Mouse (Mus musculus) layer of hippocampus, adult 9-11 months (tissue): Measurements from ENCODE around the gene Mrps18b.
"Not testable (repeated sequence)": the region's sequence is repeated elsewhere in the genome, so short reads cannot be mapped to it uniquely, and the experiment has no call there.

Experiments
- DNase-seq: peaks from one replicate; pipeline ENCODE4 v3.0.0; 2022

The Mrps18b gene

DNA sequence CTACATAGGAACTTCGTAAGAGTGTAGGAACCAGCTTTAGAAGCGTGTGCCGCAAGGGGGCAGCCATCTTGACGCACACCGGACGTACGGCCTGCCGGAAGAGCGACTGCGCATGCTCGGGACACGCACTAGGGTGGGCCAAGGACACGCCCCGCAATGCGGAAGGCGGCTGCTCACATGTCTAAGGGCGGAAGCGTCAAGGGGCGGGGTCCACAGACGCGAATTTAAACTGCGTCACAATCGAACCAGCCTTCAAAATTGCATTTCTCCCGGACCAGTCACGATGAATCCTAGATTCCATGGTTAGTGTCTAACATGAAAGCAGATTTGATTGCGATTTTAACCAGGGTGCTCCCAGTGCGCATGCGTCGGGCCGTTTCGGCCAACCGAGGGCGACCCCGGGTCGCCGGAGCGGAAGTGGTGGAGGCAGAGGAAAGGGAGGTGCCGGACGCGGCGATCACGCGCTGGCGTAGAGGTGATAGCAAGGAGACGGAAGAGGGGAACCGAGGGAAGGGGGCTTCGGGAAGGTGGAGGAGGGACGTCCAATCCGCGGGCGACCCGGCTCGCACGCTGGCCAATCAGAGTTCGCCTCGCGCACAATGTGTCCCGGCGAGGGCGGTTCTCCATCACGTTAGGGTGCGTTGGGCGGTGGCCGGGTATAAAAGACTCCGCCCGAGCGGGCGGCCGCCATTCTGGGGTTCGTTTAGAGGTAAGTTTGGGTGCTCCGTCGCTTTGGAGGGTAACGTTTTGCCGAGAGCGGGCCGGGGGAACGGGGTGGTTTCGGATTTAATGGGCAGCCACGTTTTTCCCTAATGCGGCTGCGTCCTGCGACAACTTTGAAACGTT is at the start of gene Mrps18b, which contains the start of gene Ppp1r10:
Mrps18b (minus strand) TSS at position 93 of the 846 bp plus-strand sequence.
Ppp1r10 (plus strand) TSS at position 138 of the 846 bp plus-strand sequence.
- peak; percentile 100 for DNase-seq

- DNase-seq = no peak
Measured at GRCm38 (mm10) chr17:35963279-35963678, 47.1 kb upstream of the Mrps18b start.

- no peak for DNase-seq
Measured at GRCm38 (mm10) chr17:35958533-35959223, 42.5 kb upstream of the Mrps18b start.

DNA sequence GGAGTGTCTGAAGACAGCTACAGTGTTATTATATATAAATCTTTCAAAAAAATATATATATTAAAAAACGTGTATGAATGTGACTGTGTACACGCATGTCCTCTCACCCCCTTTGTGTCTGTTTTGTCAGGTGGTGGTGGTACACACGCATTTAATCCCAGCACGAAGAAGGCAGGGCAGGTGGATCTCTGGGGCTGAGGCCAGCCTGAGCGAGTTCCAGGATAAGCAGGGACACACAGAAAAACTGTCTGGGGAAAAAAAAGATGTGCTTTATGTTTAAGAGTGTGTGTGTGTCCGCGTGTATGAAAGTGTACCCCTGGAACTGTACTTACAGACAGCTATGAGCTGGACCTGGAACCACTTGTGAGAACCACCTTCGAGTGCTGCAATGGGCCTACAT is 38.5 kb upstream of the Mrps18b start:
- no peak for DNase-seq

- DNase-seq = not testable (repeated sequence)
Measured at GRCm38 (mm10) chr17:35952559-35952958, 36.4 kb upstream of the Mrps18b start.

DNA sequence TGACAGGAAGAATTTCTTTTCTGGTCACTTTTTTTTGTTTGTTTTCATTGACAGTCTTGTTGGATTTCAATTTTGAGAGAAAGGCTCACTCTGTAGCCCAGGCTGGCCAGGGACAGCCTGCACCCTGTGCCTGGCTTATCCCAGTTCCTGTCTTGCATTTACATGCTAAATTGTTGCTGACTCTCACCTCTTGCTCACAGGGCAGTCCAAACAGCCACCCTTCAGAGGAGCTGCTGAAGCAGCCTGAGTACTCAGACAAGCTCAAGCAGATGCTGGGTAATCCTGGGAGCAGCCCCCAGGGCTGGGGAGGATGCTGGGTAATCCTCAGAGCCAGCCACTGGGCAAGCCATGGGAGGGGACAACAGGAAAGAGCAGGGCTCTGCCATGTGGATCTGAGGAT is 34.8 kb upstream of the Mrps18b start:
- not testable (repeated sequence) for DNase-seq

DNA sequence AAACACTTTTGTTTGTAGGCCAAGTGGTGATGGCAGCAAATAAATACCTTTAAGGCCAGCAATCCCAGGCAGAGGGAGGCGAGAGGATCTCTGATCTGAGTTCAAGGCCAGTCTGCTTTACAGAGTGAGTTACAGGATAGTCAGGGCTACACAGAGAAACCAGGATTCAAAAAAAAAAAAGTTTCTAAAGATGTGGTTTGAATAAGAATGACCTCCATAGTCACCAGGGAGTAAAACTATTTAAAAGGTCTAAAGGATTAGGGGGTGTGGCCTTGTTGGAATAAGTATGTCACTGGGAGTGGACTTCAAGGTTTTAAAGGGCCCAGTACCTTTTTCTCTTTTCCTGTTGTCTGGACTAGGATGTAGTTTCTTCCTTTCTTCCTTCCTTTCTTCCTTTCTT is 23.8 kb upstream of the Mrps18b start:
- DNase-seq = no peak

DNA sequence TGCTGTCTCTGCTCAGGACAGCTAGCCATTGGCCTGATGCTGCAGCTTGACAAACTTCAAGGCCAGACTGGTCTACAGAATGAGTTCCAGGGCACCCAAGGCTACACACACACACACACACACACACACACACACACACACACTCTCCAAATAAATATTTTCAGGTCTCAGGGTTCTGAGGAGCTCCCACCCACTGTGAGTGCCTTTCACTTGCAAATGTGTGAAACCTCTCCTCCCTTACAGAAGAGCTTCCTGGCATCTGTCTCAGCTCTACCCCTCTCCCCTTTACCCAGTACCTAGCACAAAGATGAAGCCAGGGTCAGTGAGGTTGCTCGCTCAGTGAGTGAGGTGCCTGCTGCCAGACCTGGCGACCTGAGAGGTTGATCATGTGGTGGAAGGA is 22.9 kb upstream of the Mrps18b start:
- no peak for DNase-seq

DNA sequence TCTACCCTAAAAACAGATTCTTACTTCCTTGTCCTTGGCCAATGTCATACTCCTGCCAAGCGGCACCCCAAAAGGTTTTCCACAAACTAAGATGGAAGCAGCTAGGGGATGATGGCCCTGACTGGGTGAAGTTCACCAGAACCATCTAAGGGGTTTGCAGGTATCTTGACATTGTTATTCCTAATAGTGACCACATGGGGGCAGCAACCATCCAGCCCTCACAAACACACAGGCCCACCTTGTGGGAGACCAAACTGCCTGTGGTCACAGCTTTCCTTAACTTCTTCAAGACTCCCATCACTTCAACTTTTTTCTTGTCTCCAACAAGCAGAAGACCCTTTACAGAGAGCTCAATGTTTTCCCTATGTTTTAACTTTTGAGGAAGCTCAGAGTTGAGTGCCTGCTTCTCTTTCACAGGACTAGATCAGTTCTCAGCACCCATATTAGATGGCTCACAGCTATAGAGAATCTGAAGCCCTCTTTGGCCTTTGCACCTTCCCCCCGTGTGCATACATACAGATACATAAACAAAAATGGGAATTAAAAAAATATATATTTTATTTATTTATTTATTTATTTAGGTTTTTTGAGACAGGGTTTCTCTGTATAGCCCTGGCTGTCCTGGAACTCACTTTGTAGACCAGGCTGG is 21.6 kb upstream of the Mrps18b start:
- DNase-seq = no peak

- not testable (repeated sequence) for DNase-seq
Measured at GRCm38 (mm10) chr17:35935763-35936162, 19.6 kb upstream of the Mrps18b start.

GRCm38 (mm10) chr17:35932608-35933007 is 16.4 kb upstream of the Mrps18b start:
- DNase-seq = no peak

DNA sequence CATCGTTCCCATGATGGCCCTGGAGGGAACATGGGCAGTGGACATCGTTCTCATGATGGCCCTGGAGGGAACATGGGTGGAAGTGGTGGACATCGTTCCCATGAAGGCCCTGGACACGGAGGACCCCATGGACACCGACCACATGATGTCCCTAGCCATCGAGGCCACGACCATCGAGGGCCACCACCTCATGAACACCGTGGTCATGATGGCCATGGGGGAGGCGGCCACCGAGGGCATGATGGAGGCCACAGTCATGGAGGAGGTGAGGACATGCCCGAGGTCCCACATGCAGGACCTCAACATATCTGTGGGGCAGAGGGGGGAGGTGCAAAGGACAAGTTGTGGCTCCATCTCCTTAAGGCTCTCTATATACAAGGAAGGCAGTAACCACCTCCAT is 14.4 kb upstream of the Mrps18b start:
- DNase-seq = no peak

DNA sequence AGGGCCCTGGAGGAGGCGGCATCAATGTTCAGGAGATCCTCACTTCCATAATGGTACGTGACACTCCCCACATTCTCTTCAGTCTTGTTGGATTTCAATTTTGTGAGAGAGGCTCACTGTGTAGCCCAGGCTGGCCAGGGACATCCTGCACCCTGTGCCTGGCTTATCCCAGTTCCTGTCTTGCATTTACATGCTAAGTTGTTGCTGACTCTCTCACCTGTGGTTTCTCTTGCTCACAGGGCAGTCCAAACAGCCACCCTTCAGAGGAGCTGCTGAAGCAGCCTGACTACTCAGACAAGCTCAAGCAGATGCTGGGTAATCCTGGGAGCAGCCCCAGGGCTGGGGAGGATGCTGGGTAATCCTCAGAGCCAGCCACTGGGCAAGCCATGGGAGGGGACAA is 13.3 kb upstream of the Mrps18b start:
- DNase-seq = no peak

- DNase-seq = no peak
Measured at GRCm38 (mm10) chr17:35927471-35927870, 11.3 kb upstream of the Mrps18b start.

- DNase-seq = no peak
Measured at GRCm38 (mm10) chr17:35923281-35923680, 7.1 kb upstream of the Mrps18b start.

- DNase-seq = no peak
Measured at GRCm38 (mm10) chr17:35922566-35922965, 6.4 kb upstream of the Mrps18b start.

GRCm38 (mm10) chr17:35921710-35922109 is 5.5 kb upstream of the Mrps18b start:
- no peak for DNase-seq

DNA sequence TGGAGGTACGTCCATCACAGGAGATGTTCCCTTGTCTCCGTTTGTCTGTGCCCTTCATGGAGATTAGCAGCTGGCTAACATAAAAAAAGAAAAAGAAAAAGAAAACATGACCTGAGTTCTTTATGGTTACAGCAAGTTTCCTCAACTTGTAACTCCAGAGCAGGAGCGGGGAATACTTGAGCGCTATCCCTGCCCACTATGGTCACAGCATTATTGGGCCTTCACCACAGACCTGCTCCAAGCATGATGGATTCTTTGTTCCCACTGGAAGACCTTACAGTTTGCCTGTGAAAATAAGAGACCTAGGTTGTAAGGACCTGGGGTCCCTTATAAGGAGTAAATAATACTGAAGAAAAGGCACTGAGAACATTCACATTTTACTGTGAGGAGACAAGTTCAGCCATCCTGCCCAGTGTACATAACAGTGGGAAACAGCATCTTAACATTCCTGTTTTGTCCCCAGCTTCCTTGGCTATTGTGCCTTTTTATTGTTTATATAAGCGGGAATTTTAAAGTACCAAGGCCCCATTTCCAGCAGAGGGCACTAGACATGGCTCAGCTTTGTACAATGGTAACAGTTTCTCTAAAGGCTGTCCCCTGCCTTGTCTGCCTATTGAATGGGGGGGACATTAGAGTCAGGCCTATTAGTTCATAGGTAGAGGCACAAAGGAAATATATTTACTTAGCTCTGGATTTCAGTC is 4.8 kb upstream of the Mrps18b start:
- DNase-seq = no peak

GRCm38 (mm10) chr17:35920384-35920783 is 4.2 kb upstream of the Mrps18b start:
- no peak for DNase-seq

- DNase-seq = no peak
Measured at GRCm38 (mm10) chr17:35919864-35920301, 3.7 kb upstream of the Mrps18b start.

GRCm38 (mm10) chr17:35919060-35919715 is 3.0 kb upstream of the Mrps18b start:
- peak; percentile 98 for DNase-seq
